Mouse (Mus musculus) olfactory bulb, adult 2 months (tissue): ENCODE results near the gene Mei1. TPM values are rescaled to one million over a fixed set of nuclear protein-coding genes. Genes with fewer than 3 reads are reported as not detected.

Source experiments
- H3K27ac ChIP-seq: fragments of 200-500 bp; 2 replicates; pipeline ENCODE4 v1.5.1; 2012; ENCODE audit warnings: low read depth, low read length; ENCODE audit not compliant: insufficient read depth
- H3K4me1 ChIP-seq: fragments of 200-500 bp; 2 replicates; pipeline ENCODE4 v1.6.1; 2012; ENCODE audit warnings: low read length; ENCODE audit not compliant: control insufficient read depth, insufficient read depth
- H3K4me3 ChIP-seq: fragments of 200-500 bp; 2 replicates; pipeline ENCODE4 v1.5.1; 2012; ENCODE audit warnings: mild to moderate bottlenecking, low read depth, low read length, moderate library complexity; ENCODE audit not compliant: insufficient read depth
- CTCF ChIP-seq: fragments of 200-500 bp; IDR thresholded peaks from 2 replicates; pipeline ENCODE4 v1.5.1; 2012; ENCODE audit warnings: low read depth, mild to moderate bottlenecking, low read length, moderate library complexity; ENCODE audit not compliant: insufficient read depth
- POLR2A ChIP-seq: fragments of 200-500 bp; IDR thresholded peaks from 2 replicates; pipeline ENCODE4 v1.6.1; 2012; ENCODE audit warnings: mild to moderate bottlenecking, low read depth, low read length, moderate library complexity; ENCODE audit not compliant: insufficient read depth
- WGBS: fragments of 180-500 bp; shearing (Covaris S2); methylation state at CpG from one replicate; pipeline ENCODE4 v1.1.7; 2018; 5-methylcytosine and 5-hydroxymethylcytosine counted together
- polyA plus RNA-seq: library from polyadenylated mRNA; stranded (reverse); fragments of >200 nt; gene quantifications from 2 replicates; pipeline ENCODE4 v1.2.4, GENCODE M21; 2012; ENCODE audit warnings: low replicate concordance; ENCODE audit not compliant: missing spikeins, insufficient read depth, insufficient read length

Gene Mei1
- polyA plus RNA-seq, 1 experiment = not detected

GRCm38 (mm10) chr15:82145851-82146769 lies 76.3 kb downstream of the Mei1 start:
- TF ChIP-seq CTCF (no peak), POLR2A (no peak)
- Histone ChIP-seq H3K4me3 (peak overlapping the region; percentile 81), H3K27ac (peak overlapping the region; percentile 96), H3K4me1 (peaks cover 3% of the 10 kb centered on the region)
- 15% methylated on average over 11 of the region's 11 CpGs for WGBS

GRCm38 (mm10) chr15:82146770-82147610 lies 77.2 kb downstream of the Mei1 start, which contains the start of gene Srebf2:
Gene Srebf2, plus strand, starts transcription at chr15:82147181.
- TF ChIP-seq CTCF (no peak), POLR2A (peak; percentile 71)
- WGBS = under 1% methylated on average over 72 of the region's 79 CpGs
- Histone ChIP-seq H3K27ac (peak within 1 kb of the TSS; percentile 96), H3K4me1 (peaks cover 4% of the 10 kb centered on the region), H3K4me3 (peak within 1 kb of the TSS; percentile 81)

- WGBS = under 1% methylated on average over 50 of the region's 50 CpGs
- H3K4me1 ChIP-seq = peaks cover 8% of the 10 kb centered on the region
These were observed 77.9 kb downstream of the Mei1 start for GRCm38 (mm10) chr15:82147611-82148111.

GRCm38 (mm10) chr15:82148510-82148911 lies 78.7 kb downstream of the Mei1 start:
- WGBS = 14% methylated on average over 9 of the region's 9 CpGs
- H3K4me3 ChIP-seq = peak overlapping the region; percentile 40
- peaks cover 9% of the 10 kb centered on the region for H3K4me1 ChIP-seq
- TF ChIP-seq POLR2A (no peak), CTCF (no peak)
- no peak overlapping the region for H3K27ac ChIP-seq

More at GRCm38 (mm10) chr15:82147611-82148111, 77.9 kb downstream of the Mei1 start:
- Histone ChIP-seq H3K4me3 (peak overlapping the region; percentile 81), H3K27ac (peak overlapping the region; percentile 51)
- TF ChIP-seq POLR2A (no peak; the same call in 1 of the 2 replicates), CTCF (no peak)

- no peak overlapping the region for H3K27ac ChIP-seq
- no peak overlapping the region for H3K4me3 ChIP-seq
- TF ChIP-seq POLR2A (no peak), CTCF (no peak)
- H3K4me1 ChIP-seq = peaks cover 12% of the 10 kb centered on the region
These were observed 80.2 kb downstream of the Mei1 start for GRCm38 (mm10) chr15:82150042-82150441.

GRCm38 (mm10) chr15:82151176-82151575 lies 81.4 kb downstream of the Mei1 start:
- Histone ChIP-seq H3K4me3 (no peak overlapping the region), H3K27ac (no peak overlapping the region), H3K4me1 (peaks cover 13% of the 10 kb centered on the region)
- TF ChIP-seq POLR2A (no peak), CTCF (no peak)
- WGBS = 86% methylated on average over 4 of the region's 4 CpGs

GRCm38 (mm10) chr15:82152022-82152421 lies 82.2 kb downstream of the Mei1 start:
- no peak for TF ChIP-seq CTCF
- TF ChIP-seq POLR2A = no peak

GRCm38 (mm10) chr15:82152435-82152834 lies 82.6 kb downstream of the Mei1 start:
- no peak for TF ChIP-seq CTCF
- no peak for TF ChIP-seq POLR2A
- Histone ChIP-seq H3K4me3 (no peak overlapping the region), H3K27ac (no peak overlapping the region), H3K4me1 (peaks cover 19% of the 10 kb centered on the region)
- 78% methylated on average over 7 of the region's 7 CpGs for WGBS

More at GRCm38 (mm10) chr15:82152022-82152421, 82.2 kb downstream of the Mei1 start:
- Histone ChIP-seq H3K4me3 (no peak overlapping the region), H3K27ac (no peak overlapping the region), H3K4me1 (peaks cover 16% of the 10 kb centered on the region)
- WGBS = 66% methylated on average over 12 of the region's 12 CpGs
